Mouse (Mus musculus) liver, embryonic 11.5 days (tissue): ENCODE data around the gene Osbpl6. TPM values are rescaled to one million over a fixed set of nuclear protein-coding genes. Genes with fewer than 3 reads are reported as not detected.

Experiments used
- ATAC-seq: fragments of 200-750 bp; cut with Nextera tagmentation; replicated peaks from 2 replicates; pipeline ENCODE4 v1.8.0; 2017; ENCODE audit warnings: moderate number of reproducible peaks, mild to moderate bottlenecking, moderate TSS enrichment, moderate library complexity; ENCODE audit not compliant: low FRiP score
- DNase-seq: peaks from one replicate; pipeline ENCODE4 v3.0.0-alpha.2; 2017; ENCODE audit warnings: low spot score
- H3K27ac ChIP-seq: fragments of 300-500 bp; sonication (generic); 2 replicates; pipeline ENCODE4 v1.5.1; 2014; ENCODE audit warnings: mild to moderate bottlenecking, low read depth, low read length, control low read depth
- H3K27me3 ChIP-seq: fragments of 300-500 bp; sonication (generic); replicated peaks from 2 replicates; pipeline ENCODE4 v1.6.1; 2014; ENCODE audit warnings: low read length, mixed read lengths; ENCODE audit not compliant: control insufficient read depth, insufficient read depth
- H3K36me3 ChIP-seq: fragments of 300-500 bp; sonication (generic); 2 replicates; pipeline ENCODE4 v1.6.1; 2014; ENCODE audit warnings: mild to moderate bottlenecking, low read length, moderate library complexity, mixed read lengths; ENCODE audit not compliant: control insufficient read depth, insufficient read depth
- H3K4me1 ChIP-seq: fragments of 300-500 bp; sonication (generic); replicated peaks from 2 replicates; pipeline ENCODE4 v1.6.1; 2014; ENCODE audit warnings: low read length, mixed read lengths; ENCODE audit not compliant: control insufficient read depth, insufficient read depth
- H3K4me2 ChIP-seq: fragments of 300-500 bp; sonication (generic); 2 replicates; pipeline ENCODE4 v1.6.1; 2014; ENCODE audit warnings: mild to moderate bottlenecking, control low read depth, moderate library complexity
- H3K4me3 ChIP-seq: fragments of 300-500 bp; sonication (generic); 2 replicates; pipeline ENCODE4 v1.5.1; 2014; ENCODE audit warnings: low read depth, low read length, control low read depth
- H3K9ac ChIP-seq: fragments of 300-500 bp; sonication (generic); 2 replicates; pipeline ENCODE4 v1.6.1; 2014; ENCODE audit warnings: low read depth, low read length, control low read depth
- H3K9me3 ChIP-seq: fragments of 300-500 bp; sonication (generic); 2 replicates; pipeline ENCODE4 v1.6.1; 2016; ENCODE audit warnings: low read length, inconsistent platforms, mixed read lengths; ENCODE audit not compliant: control insufficient read depth
- WGBS: fragments of 180-500 bp; shearing (Covaris S2); extraction: QIAGEN DNeasy Blood & Tissue Kit; methylation state at CpG from one replicate; pipeline ENCODE4 v1.1.7; 2014; 5-methylcytosine and 5-hydroxymethylcytosine counted together
- microRNA-seq: library from miRNA; unstranded; fragments of <30 nt; microRNA quantifications from one replicate; pipeline ENCODE4, GENCODE M21; 2017; ENCODE audit warnings: borderline number of aligned reads
- polyA plus RNA-seq: library from polyadenylated mRNA; unstranded; fragments of >200 nt; fragmentation: Nextera tagmentation; extraction: Ambion mirVana; gene quantifications from 2 replicates; pipeline ENCODE4 v1.2.1, GENCODE M21; 2014

The Osbpl6 gene
- polyA plus RNA-seq, 1 experiment from 2014 or later, result 3.4 TPM

DNA sequence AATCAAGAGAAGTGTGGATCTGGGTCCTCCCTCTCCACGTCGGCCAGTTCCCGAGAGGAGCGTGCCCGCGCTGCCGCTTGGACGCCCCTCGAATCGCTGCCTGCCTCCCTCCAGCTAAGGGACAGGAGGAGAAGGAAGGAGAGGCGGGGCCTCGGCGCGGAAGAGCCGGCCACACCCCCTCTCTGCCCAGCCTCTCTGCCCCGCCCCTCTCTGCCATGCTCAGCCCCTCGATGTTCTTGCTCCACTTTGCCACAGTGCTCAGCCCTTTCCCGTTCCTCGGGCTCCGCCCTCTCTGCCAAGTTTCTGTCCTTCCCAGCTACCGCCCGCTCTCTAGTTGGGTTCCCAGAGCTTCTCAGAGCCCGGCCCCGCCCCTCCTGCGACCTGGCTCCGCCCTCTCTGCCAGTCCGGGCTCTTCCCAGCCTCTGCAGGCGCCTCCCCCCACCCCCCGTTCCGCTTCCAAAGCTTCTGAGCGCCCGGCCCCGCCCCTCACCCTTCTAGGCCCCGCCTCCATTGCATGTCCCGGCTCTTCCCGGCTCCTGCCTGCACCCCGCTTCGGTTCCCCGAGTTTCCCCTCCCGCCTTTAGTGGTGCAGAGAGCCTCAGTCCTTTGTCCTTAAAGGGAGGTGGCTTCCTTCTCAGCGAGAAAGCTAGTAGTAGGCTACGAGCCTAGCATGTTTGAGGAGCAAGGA, 241.7 kb downstream of the Osbpl6 start, which contains the start of the genes Prkra and Pjvk:
Prkra (minus strand) TSS at position 133 of the 688 bp plus-strand sequence.
Pjvk (plus strand) TSS at position 594 of the 688 bp plus-strand sequence.
- H3K9me3 ChIP-seq, result no peaks in the 10 kb centered on the region
- peak within 1 kb of the TSS; percentile 77 for H3K9ac ChIP-seq
- H3K4me3 ChIP-seq, result peak within 1 kb of the TSS; percentile 70
- peak within 1 kb of the TSS; percentile 96 for H3K4me2 ChIP-seq
- H3K27ac ChIP-seq, result peak within 1 kb of the TSS; percentile 58; the same call in 1 of the 2 replicates
- H3K27me3 ChIP-seq, result no peaks in the 10 kb centered on the region
- WGBS, result under 1% methylated on average over 42 of the region's 42 CpGs
- ATAC-seq, result peak; percentile 95
- peaks cover 9% of the 10 kb centered on the region; the same call in 1 of the 2 replicates for H3K4me1 ChIP-seq
- peak; percentile 98 for DNase-seq
- H3K36me3 ChIP-seq, result no peaks in the 10 kb centered on the region

DNA sequence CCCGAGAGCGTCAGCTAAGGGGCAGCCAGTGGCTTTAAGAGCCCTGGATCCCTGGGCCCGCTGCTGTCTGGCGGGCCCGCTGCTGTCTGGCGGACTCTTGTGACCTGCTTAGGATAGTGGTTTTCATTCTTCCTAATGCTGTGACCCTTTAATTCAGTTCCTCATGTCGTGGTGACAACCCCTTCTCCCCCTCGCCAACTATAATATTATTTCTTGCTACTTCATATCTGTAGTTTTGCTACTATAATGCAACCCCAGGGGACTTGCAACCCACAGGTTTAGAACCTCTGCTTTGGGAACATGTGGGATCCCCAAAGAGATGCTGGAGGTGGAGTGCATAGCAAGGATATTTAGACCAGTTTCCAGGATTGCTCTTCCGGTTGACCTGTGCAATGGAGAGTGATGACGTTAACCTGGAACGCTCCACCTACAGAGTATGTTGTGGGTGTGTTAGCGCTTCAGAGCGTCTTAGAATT, 242.4 kb downstream of the Osbpl6 start:
- H3K9me3 ChIP-seq, result no peaks in the 10 kb centered on the region
- H3K9ac ChIP-seq, result peak overlapping the region; percentile 62
- no peaks in the 10 kb centered on the region for H3K36me3 ChIP-seq
- no peaks in the 10 kb centered on the region for H3K27me3 ChIP-seq
- WGBS, result 34% methylated on average over 13 of the region's 13 CpGs
- peak overlapping the region; percentile 58; the same call in 1 of the 2 replicates for H3K27ac ChIP-seq
- DNase-seq, result peak; percentile 49
- ATAC-seq, result no peak
- H3K4me1 ChIP-seq, result peaks cover 9% of the 10 kb centered on the region; the same call in 1 of the 2 replicates
- peak overlapping the region; percentile 70 for H3K4me3 ChIP-seq
- H3K4me2 ChIP-seq, result peak overlapping the region; percentile 96

Small RNA genes within 50 kb of the gene (microRNA-seq; reads per million reads assigned to microRNA genes)
- not detected for gene Gm23164

Other genes starting within 250 kb of the Osbpl6 start
- gene Pde11a, start 67.7 kb upstream of the Osbpl6 start, polyA plus RNA-seq, result 0.12 and 0.40 TPM in 2 replicates
- gene Cyct, start 46.1 kb upstream of the Osbpl6 start, polyA plus RNA-seq, result 0.27 TPM in 1 of 2 replicates, not detected in the other
- gene Rbm45, start 36.5 kb upstream of the Osbpl6 start, polyA plus RNA-seq, result 12.0 TPM in 2 replicates
- gene Prkra, start 241.5 kb downstream of the Osbpl6 start, polyA plus RNA-seq, result 26.7 and 30.3 TPM in 2 replicates
- gene Pjvk, start 242.0 kb downstream of the Osbpl6 start, polyA plus RNA-seq, result 0.18 TPM in 1 of 2 replicates, not detected in the other